Mouse (Mus musculus): ENCODE measurements around the gene Acer2.
A peak's percentile ranks its signal among the peaks of the same experiment; 100 is the strongest.

DNA sequence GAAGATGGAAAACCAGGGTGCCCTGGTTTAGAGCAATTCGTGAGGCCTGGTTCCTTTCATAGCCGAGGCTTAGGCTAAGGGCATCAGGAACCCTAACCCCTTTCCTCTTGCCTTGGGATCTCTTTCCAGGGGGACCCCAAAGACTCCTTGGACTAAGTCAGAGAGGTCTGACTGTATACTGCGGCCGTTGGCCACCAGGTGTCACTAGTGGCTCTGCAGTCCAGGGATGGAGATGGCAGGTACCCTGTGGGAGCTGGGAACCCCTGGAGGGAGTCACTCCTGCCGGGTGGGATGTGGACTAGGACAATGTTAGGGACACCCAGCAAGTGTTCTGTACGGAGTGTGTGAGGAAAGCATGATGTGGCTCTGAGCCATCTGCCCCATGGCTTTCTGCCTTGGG, 58.8 kb downstream of the Acer2 start:
- no peak for TF ChIP-seq EP300 (IDR thresholded peaks at IDR 0.05; ENCODE audit: insufficient read depth, low read depth, low read length)
- peak; percentile 71 for TF ChIP-seq CTCF (IDR thresholded peaks at IDR 0.05; ENCODE audit: low read depth, low read length)
- no peak for TF ChIP-seq POLR2A (IDR thresholded peaks at IDR 0.05; ENCODE audit: insufficient read depth, low read length)
